Mouse (Mus musculus): ENCODE measurements around the gene Polrmt. TPM values are rescaled to one million over a fixed set of nuclear protein-coding genes. Genes with fewer than 3 reads are reported as not detected.
"Not testable (repeated sequence)": the region's sequence is repeated elsewhere in the genome, so short reads cannot be mapped to it uniquely, and the experiment has no call there.

Gene Polrmt
- polyA plus RNA-seq, 1 experiment: 19.8 TPM

GRCm38 (mm10) chr10:79765228-79765745, 18.9 kb upstream of the Polrmt start:
- no peak overlapping the region for H3K27ac ChIP-seq (ENCODE audit: insufficient read depth, low read depth, low read length)
- peak overlapping the region; percentile 86 for H3K4me3 ChIP-seq (ENCODE audit: insufficient read depth, low read length)
- H3K4me1 ChIP-seq (ENCODE audit: control insufficient read depth, insufficient read depth, low read length): peaks cover 31% of the 10 kb centered on the region
- no peak for TF ChIP-seq POLR2A (IDR thresholded peaks at IDR 0.05; ENCODE audit: borderline replicate concordance, low read depth, low read length)
- TF ChIP-seq CTCF (IDR thresholded peaks at IDR 0.05; ENCODE audit: low read depth, low read length): no peak

DNA sequence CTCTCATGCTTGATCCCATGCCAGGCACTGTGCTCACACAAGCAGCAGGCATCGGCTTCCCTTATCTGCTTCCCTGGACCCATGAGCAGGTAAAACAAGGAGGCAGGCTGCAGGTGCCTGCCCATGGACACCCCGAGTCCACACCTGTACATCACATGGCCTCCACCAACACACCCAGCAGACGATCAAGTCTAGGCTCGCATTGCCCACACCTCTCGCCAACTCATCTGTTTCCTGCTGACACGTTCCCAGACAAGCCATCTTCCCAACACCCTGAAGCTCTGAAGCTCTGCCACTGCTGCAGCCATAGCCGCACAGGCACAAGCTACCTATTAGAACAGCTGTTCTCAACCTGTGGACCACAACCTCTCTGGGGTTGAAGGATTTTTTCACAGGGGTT, 17.9 kb upstream of the Polrmt start:
- Histone ChIP-seq H3K4me1 (ENCODE audit: control insufficient read depth, insufficient read depth, low read length) (peaks cover 31% of the 10 kb centered on the region), H3K4me3 (ENCODE audit: insufficient read depth, low read length) (no peak overlapping the region), H3K27ac (ENCODE audit: insufficient read depth, low read depth, low read length) (no peak overlapping the region)
- TF ChIP-seq POLR2A (IDR thresholded peaks at IDR 0.05; ENCODE audit: borderline replicate concordance, low read depth, low read length) (no peak), CTCF (IDR thresholded peaks at IDR 0.05; ENCODE audit: low read depth, low read length) (no peak)

DNA sequence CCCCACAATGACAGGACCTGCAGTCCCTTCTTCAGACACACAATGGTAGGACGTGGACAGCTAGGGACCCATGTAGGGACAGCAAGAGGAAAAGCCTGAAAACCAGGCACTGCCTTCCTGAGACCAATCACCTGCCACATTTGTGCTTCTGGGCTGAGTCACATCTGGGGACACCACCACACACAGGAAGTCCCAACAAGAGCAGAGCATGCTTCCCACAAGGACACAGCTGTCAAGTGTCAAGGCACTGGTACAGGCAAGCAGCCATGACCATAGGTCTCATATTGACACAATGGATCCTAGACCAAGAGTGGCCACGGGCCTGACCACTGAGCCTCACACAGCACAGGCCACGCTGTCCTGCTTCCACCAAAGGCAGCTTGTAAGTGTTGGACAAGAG, 16.5 kb upstream of the Polrmt start:
- Histone ChIP-seq H3K27ac (ENCODE audit: insufficient read depth, low read depth, low read length) (no peak overlapping the region), H3K4me3 (ENCODE audit: insufficient read depth, low read length) (no peak overlapping the region), H3K4me1 (ENCODE audit: control insufficient read depth, insufficient read depth, low read length) (peaks cover 29% of the 10 kb centered on the region)
- TF ChIP-seq POLR2A (IDR thresholded peaks at IDR 0.05; ENCODE audit: borderline replicate concordance, low read depth, low read length) (no peak), CTCF (IDR thresholded peaks at IDR 0.05; ENCODE audit: low read depth, low read length) (no peak)

GRCm38 (mm10) chr10:79760603-79761143, 14.3 kb upstream of the Polrmt start:
- no peak overlapping the region for H3K27ac ChIP-seq (ENCODE audit: insufficient read depth, low read depth, low read length)
- H3K4me3 ChIP-seq (ENCODE audit: insufficient read depth, low read length): no peak overlapping the region
- peaks cover 27% of the 10 kb centered on the region for H3K4me1 ChIP-seq (ENCODE audit: control insufficient read depth, insufficient read depth, low read length)
- TF ChIP-seq POLR2A (IDR thresholded peaks at IDR 0.05; ENCODE audit: borderline replicate concordance, low read depth, low read length) (no peak), CTCF (IDR thresholded peaks at IDR 0.05; ENCODE audit: low read depth, low read length) (no peak)

DNA sequence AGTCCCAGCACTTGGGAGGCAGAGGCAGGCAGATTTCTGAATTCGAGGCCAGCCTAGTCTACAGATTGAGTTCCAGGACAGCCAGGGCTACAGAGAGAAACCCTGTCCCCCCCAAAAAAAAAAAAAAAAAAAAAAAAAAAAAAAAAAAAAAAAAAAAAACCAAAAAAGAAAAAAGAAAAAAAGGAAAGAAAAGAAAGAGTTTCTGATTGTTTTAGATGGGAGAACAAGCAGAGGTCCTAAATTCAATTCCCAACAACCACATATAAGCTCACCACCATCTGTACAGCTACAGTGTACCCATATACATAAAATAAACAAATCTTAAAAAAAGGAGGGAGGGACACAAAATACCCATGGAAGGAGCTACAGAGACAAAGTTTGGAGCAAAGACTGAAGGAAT, 13.3 kb upstream of the Polrmt start:
- H3K4me1 ChIP-seq (ENCODE audit: control insufficient read depth, insufficient read depth, low read length): peaks cover 18% of the 10 kb centered on the region
- H3K27ac ChIP-seq (ENCODE audit: insufficient read depth, low read depth, low read length); H3K4me3 ChIP-seq (ENCODE audit: insufficient read depth, low read length): not testable (repeated sequence)

- no peak for TF ChIP-seq CTCF (IDR thresholded peaks at IDR 0.05; ENCODE audit: low read depth, low read length)
- TF ChIP-seq POLR2A (IDR thresholded peaks at IDR 0.05; ENCODE audit: borderline replicate concordance, low read depth, low read length): no peak
- H3K27ac ChIP-seq (ENCODE audit: insufficient read depth, low read depth, low read length): no peak overlapping the region
- no peak overlapping the region for H3K4me3 ChIP-seq (ENCODE audit: insufficient read depth, low read length)
- H3K4me1 ChIP-seq (ENCODE audit: control insufficient read depth, insufficient read depth, low read length): no peaks in the 10 kb centered on the region
These were observed 10.3 kb upstream of the Polrmt start for GRCm38 (mm10) chr10:79756660-79757059.

GRCm38 (mm10) chr10:79755854-79756253, 9.5 kb upstream of the Polrmt start:
- H3K4me1 ChIP-seq (ENCODE audit: control insufficient read depth, insufficient read depth, low read length): no peaks in the 10 kb centered on the region
- no peak overlapping the region for H3K27ac ChIP-seq (ENCODE audit: insufficient read depth, low read depth, low read length)
- no peak overlapping the region for H3K4me3 ChIP-seq (ENCODE audit: insufficient read depth, low read length)
- TF ChIP-seq CTCF (IDR thresholded peaks at IDR 0.05; ENCODE audit: low read depth, low read length) (no peak), POLR2A (IDR thresholded peaks at IDR 0.05; ENCODE audit: borderline replicate concordance, low read depth, low read length) (no peak)

DNA sequence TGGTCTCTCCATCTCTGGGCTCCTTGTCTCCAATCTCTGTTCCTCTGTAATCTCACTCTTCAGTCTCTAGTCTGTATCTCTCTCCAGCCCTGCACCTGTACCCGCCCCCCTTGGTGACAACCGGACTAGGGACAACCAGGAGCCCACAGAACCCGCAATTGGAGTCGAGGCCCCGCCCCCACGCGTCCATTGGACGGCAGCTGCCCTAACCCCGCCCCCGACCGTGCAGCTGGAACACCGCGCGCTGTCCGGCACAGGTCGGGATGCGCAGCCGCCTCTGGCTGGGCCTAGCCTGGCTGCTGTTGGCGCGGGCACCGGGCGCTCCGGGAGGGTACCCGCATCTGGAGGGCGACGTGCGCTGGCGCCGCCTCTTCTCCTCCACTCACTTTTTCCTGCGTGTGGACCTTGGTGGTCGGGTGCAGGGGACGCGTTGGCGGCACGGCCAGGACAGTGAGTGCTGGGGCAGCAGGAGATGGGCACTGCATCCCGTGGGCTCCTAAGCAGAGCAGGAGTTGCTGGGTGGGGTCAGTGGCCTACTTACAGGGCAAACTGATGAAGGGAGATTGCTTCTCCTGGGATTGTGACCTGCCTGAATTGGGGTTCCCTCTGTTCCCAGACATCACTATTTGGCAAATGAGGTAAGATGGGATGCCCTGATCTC, 8.6 kb upstream of the Polrmt start, which contains the start of gene Fgf22:
TSS of gene Fgf22 (plus strand) at position 221 of the 661 bp plus-strand sequence.
- no peak within 1 kb of the TSS for H3K4me3 ChIP-seq (ENCODE audit: insufficient read depth, low read length)
- H3K27ac ChIP-seq (ENCODE audit: insufficient read depth, low read depth, low read length): no peak within 1 kb of the TSS
- H3K4me1 ChIP-seq (ENCODE audit: control insufficient read depth, insufficient read depth, low read length): no peaks in the 10 kb centered on the region
- no peak for TF ChIP-seq CTCF (IDR thresholded peaks at IDR 0.05; ENCODE audit: low read depth, low read length)
- TF ChIP-seq POLR2A (IDR thresholded peaks at IDR 0.05; ENCODE audit: borderline replicate concordance, low read depth, low read length): no peak

GRCm38 (mm10) chr10:79748496-79748895, 2.1 kb upstream of the Polrmt start:
- TF ChIP-seq CTCF (IDR thresholded peaks at IDR 0.05; ENCODE audit: low read depth, low read length) (no peak), POLR2A (IDR thresholded peaks at IDR 0.05; ENCODE audit: borderline replicate concordance, low read depth, low read length) (no peak)
- H3K4me3 ChIP-seq (ENCODE audit: insufficient read depth, low read length): no peak overlapping the region
- H3K4me1 ChIP-seq (ENCODE audit: control insufficient read depth, insufficient read depth, low read length): peaks cover 12% of the 10 kb centered on the region
- no peak overlapping the region for H3K27ac ChIP-seq (ENCODE audit: insufficient read depth, low read depth, low read length)

DNA sequence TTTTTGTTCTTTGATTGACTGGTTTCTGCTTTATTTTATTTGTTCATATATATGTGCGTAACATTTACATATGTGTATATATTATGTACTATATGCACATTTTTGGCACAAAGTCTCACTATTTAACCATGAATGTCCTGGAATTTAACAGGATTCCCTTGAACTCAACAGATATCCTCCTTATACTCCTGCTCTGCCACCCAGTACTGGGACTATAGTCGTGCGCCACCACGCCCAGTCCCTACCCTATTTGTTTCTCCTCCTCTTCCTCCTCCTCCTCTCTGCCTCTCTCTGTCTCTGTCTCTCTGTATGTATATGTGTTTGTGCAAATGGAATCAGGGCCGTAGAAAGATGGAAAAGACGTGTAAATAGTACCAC, 382 bp upstream of the Polrmt start:
- peaks cover 12% of the 10 kb centered on the region for H3K4me1 ChIP-seq (ENCODE audit: control insufficient read depth, insufficient read depth, low read length)
- no peak overlapping the region for H3K27ac ChIP-seq (ENCODE audit: insufficient read depth, low read depth, low read length)
- H3K4me3 ChIP-seq (ENCODE audit: insufficient read depth, low read length): peak overlapping the region; percentile 28
- no peak for TF ChIP-seq POLR2A (IDR thresholded peaks at IDR 0.05; ENCODE audit: borderline replicate concordance, low read depth, low read length)
- no peak for TF ChIP-seq CTCF (IDR thresholded peaks at IDR 0.05; ENCODE audit: low read depth, low read length)

Data from bone marrow macrophage, adult 2 months (primary cell).